Mouse (Mus musculus) embryonic facial prominence, embryonic 15.5 days (tissue): Measurements from ENCODE around the gene Mroh2a. TPM values are rescaled to one million over a fixed set of nuclear protein-coding genes. Genes with fewer than 3 reads are reported as not detected.

ENCODE experiments used
- ATAC-seq: fragments of 200-750 bp; cut with Nextera tagmentation; 2 replicates; pipeline ENCODE4 v1.8.0; 2017; ENCODE audit warnings: low read depth, moderate TSS enrichment; ENCODE audit not compliant: insufficient number of reproducible peaks, low FRiP score, low TSS enrichment
- H3K27ac ChIP-seq: fragments of 300-500 bp; sonication (generic); replicated peaks from 2 replicates; pipeline ENCODE4 v1.5.1; 2015; ENCODE audit warnings: mild to moderate bottlenecking, inconsistent platforms
- H3K27me3 ChIP-seq: fragments of 300-500 bp; sonication (generic); 2 replicates; pipeline ENCODE4 v1.6.1; 2015; ENCODE audit warnings: inconsistent platforms
- H3K36me3 ChIP-seq: fragments of 300-500 bp; sonication (generic); 2 replicates; pipeline ENCODE4 v1.6.1; 2015; ENCODE audit warnings: mild to moderate bottlenecking, inconsistent platforms
- H3K4me1 ChIP-seq: fragments of 300-500 bp; sonication (generic); 2 replicates; pipeline ENCODE4 v1.6.1; 2015; ENCODE audit warnings: inconsistent platforms
- H3K4me2 ChIP-seq: fragments of 300-500 bp; sonication (generic); replicated peaks from 2 replicates; pipeline ENCODE4 v1.6.1; 2015; ENCODE audit warnings: mild to moderate bottlenecking, inconsistent platforms
- H3K4me3 ChIP-seq: fragments of 300-500 bp; sonication (generic); replicated peaks from 2 replicates; pipeline ENCODE4 v1.5.1; 2015; ENCODE audit warnings: mild to moderate bottlenecking, inconsistent platforms
- H3K9ac ChIP-seq: fragments of 300-500 bp; sonication (generic); 2 replicates; pipeline ENCODE4 v1.6.1; 2015; ENCODE audit warnings: inconsistent platforms
- H3K9me3 ChIP-seq: fragments of 300-500 bp; sonication (generic); replicated peaks from 2 replicates; pipeline ENCODE4 v1.6.1; 2016; ENCODE audit warnings: inconsistent platforms
- WGBS: fragments of 180-500 bp; shearing (Covaris S2); methylation state at CpG from one replicate; pipeline ENCODE4 v1.1.7; 2015; 5-methylcytosine and 5-hydroxymethylcytosine counted together
- polyA plus RNA-seq: library from polyadenylated mRNA; unstranded; fragments of >200 nt; fragmentation: Nextera tagmentation; extraction: Ambion mirVana; gene quantifications from 2 replicates; pipeline ENCODE4 v1.2.1, GENCODE M21; 2015

Mroh2a gene
- polyA plus RNA-seq, 1 experiment from 2014 or later: 1.4 TPM

GRCm38 (mm10) chr1:88300301-88301050 is 73.7 kb downstream of the Mroh2a start:
- 35% methylated on average over 5 of the region's 5 CpGs for WGBS
- Histone ChIP-seq H3K4me2 (no peak overlapping the region), H3K36me3 (no peaks in the 10 kb centered on the region), H3K4me1 (no peaks in the 10 kb centered on the region), H3K9ac (no peak overlapping the region), H3K27ac (no peak overlapping the region), H3K27me3 (no peaks in the 10 kb centered on the region), H3K4me3 (no peak overlapping the region), H3K9me3 (peaks cover 61% of the 10 kb centered on the region)
- ATAC-seq: peak; percentile 20; the same call in 1 of the 2 replicates

GRCm38 (mm10) chr1:88301121-88302014 is 74.6 kb downstream of the Mroh2a start:
- H3K4me3 ChIP-seq: no peak overlapping the region
- no peak overlapping the region for H3K27ac ChIP-seq
- H3K36me3 ChIP-seq: no peaks in the 10 kb centered on the region
- peaks cover 63% of the 10 kb centered on the region for H3K9me3 ChIP-seq
- H3K4me2 ChIP-seq: no peak overlapping the region
- no peaks in the 10 kb centered on the region for H3K4me1 ChIP-seq
- 66% methylated on average over 9 of the region's 9 CpGs for WGBS
- no peaks in the 10 kb centered on the region for H3K27me3 ChIP-seq
- no peak overlapping the region for H3K9ac ChIP-seq
- ATAC-seq: peak; percentile 1; the same call in 1 of the 2 replicates

- Histone ChIP-seq H3K4me3 (no peak overlapping the region), H3K27ac (no peak overlapping the region), H3K27me3 (no peaks in the 10 kb centered on the region), H3K9me3 (peaks cover 71% of the 10 kb centered on the region), H3K36me3 (no peaks in the 10 kb centered on the region), H3K4me2 (no peak overlapping the region), H3K9ac (no peak overlapping the region), H3K4me1 (no peaks in the 10 kb centered on the region)
- WGBS: 64% methylated on average over 14 of the region's 14 CpGs
- no peak; the same call in 1 of the 2 replicates for ATAC-seq
These were observed 75.4 kb downstream of the Mroh2a start for GRCm38 (mm10) chr1:88302057-88302740.

GRCm38 (mm10) chr1:88303762-88304161 is 77.0 kb downstream of the Mroh2a start:
- Histone ChIP-seq H3K9ac (no peak overlapping the region), H3K27ac (no peak overlapping the region), H3K4me1 (no peaks in the 10 kb centered on the region), H3K27me3 (no peaks in the 10 kb centered on the region), H3K9me3 (peaks cover 70% of the 10 kb centered on the region), H3K4me2 (no peak overlapping the region), H3K4me3 (no peak overlapping the region), H3K36me3 (no peaks in the 10 kb centered on the region)
- no peak for ATAC-seq
- WGBS: 61% methylated on average over 6 of the region's 6 CpGs

- 59% methylated on average over 8 of the region's 8 CpGs for WGBS
- Histone ChIP-seq H3K4me3 (no peak overlapping the region), H3K27me3 (no peaks in the 10 kb centered on the region), H3K4me1 (no peaks in the 10 kb centered on the region), H3K4me2 (no peak overlapping the region), H3K36me3 (no peaks in the 10 kb centered on the region), H3K9ac (no peak overlapping the region), H3K9me3 (peaks cover 74% of the 10 kb centered on the region), H3K27ac (no peak overlapping the region)
- no peak for ATAC-seq
These were observed 77.6 kb downstream of the Mroh2a start for GRCm38 (mm10) chr1:88304261-88304985.

- H3K27ac ChIP-seq: no peak overlapping the region
These were observed 78.4 kb downstream of the Mroh2a start for GRCm38 (mm10) chr1:88305018-88305795.

GRCm38 (mm10) chr1:88306543-88306942 is 79.8 kb downstream of the Mroh2a start:
- H3K4me2 ChIP-seq: no peak overlapping the region
- no peaks in the 10 kb centered on the region for H3K4me1 ChIP-seq
- no peak overlapping the region for H3K4me3 ChIP-seq
- no peak overlapping the region for H3K9ac ChIP-seq
- 62% methylated on average over 1 of the region's 1 CpGs for WGBS
- no peaks in the 10 kb centered on the region for H3K27me3 ChIP-seq
- no peaks in the 10 kb centered on the region for H3K36me3 ChIP-seq
- no peak for ATAC-seq
- H3K27ac ChIP-seq: no peak overlapping the region
- H3K9me3 ChIP-seq: peaks cover 57% of the 10 kb centered on the region

More at GRCm38 (mm10) chr1:88305018-88305795, 78.4 kb downstream of the Mroh2a start:
- H3K4me2 ChIP-seq: no peak overlapping the region
- no peak for ATAC-seq
- H3K27me3 ChIP-seq: no peaks in the 10 kb centered on the region
- H3K4me1 ChIP-seq: no peaks in the 10 kb centered on the region
- peaks cover 69% of the 10 kb centered on the region for H3K9me3 ChIP-seq
- no peak overlapping the region for H3K4me3 ChIP-seq
- 47% methylated on average over 6 of the region's 6 CpGs for WGBS
- no peak overlapping the region for H3K9ac ChIP-seq
- no peaks in the 10 kb centered on the region for H3K36me3 ChIP-seq

GRCm38 (mm10) chr1:88307180-88307579 is 80.4 kb downstream of the Mroh2a start:
- Histone ChIP-seq H3K9ac (no peak overlapping the region), H3K4me1 (no peaks in the 10 kb centered on the region), H3K4me2 (no peak overlapping the region), H3K9me3 (peaks cover 51% of the 10 kb centered on the region), H3K4me3 (no peak overlapping the region), H3K27ac (no peak overlapping the region), H3K27me3 (no peaks in the 10 kb centered on the region), H3K36me3 (no peaks in the 10 kb centered on the region)
- WGBS: 63% methylated on average over 12 of the region's 12 CpGs
- no peak for ATAC-seq

- Histone ChIP-seq H3K27ac (no peak overlapping the region), H3K4me2 (no peak overlapping the region), H3K9me3 (peaks cover 37% of the 10 kb centered on the region), H3K4me3 (no peak overlapping the region), H3K9ac (no peak overlapping the region), H3K27me3 (no peaks in the 10 kb centered on the region), H3K36me3 (no peaks in the 10 kb centered on the region), H3K4me1 (no peaks in the 10 kb centered on the region)
- WGBS: 51% methylated on average over 2 of the region's 2 CpGs
- no peak for ATAC-seq
These were observed 82.2 kb downstream of the Mroh2a start for GRCm38 (mm10) chr1:88309020-88309419.

- 47% methylated on average over 3 of the region's 3 CpGs for WGBS
- Histone ChIP-seq H3K9me3 (peaks cover 30% of the 10 kb centered on the region), H3K27me3 (no peaks in the 10 kb centered on the region), H3K9ac (no peak overlapping the region), H3K4me3 (no peak overlapping the region), H3K27ac (no peak overlapping the region), H3K36me3 (no peaks in the 10 kb centered on the region), H3K4me2 (no peak overlapping the region), H3K4me1 (no peaks in the 10 kb centered on the region)
- peak; percentile 12; the same call in 1 of the 2 replicates for ATAC-seq
These were observed 83.1 kb downstream of the Mroh2a start for GRCm38 (mm10) chr1:88309905-88310304.
